Mouse (Mus musculus) midbrain, postnatal 0 days (tissue): ENCODE measurements at regions not wholly inside any gene's neighbourhood (a gene's known extent, or its start where the extent isn't known, plus 50 kb on each side); places are given as distances from the start of the nearest gene placed in this dataset.
A peak's percentile ranks its signal among the peaks of the same experiment; 100 is the strongest.

Source experiments
- ATAC-seq: fragments of 200-750 bp; cut with Nextera tagmentation; 2 replicates; pipeline ENCODE4 v1.8.0; 2017; ENCODE audit warnings: moderate number of reproducible peaks, mild to moderate bottlenecking, moderate TSS enrichment, moderate library complexity; ENCODE audit not compliant: low FRiP score
- DNase-seq: peaks from one replicate; pipeline ENCODE4 v3.0.0-alpha.2; 2015; ENCODE audit warnings: low spot score
- H3K27ac ChIP-seq: fragments of 300-500 bp; sonication (generic); 2 replicates; pipeline ENCODE4 v1.5.1; 2014; ENCODE audit warnings: low read depth, mild to moderate bottlenecking, low read length, mixed read lengths
- H3K27me3 ChIP-seq: fragments of 300-500 bp; sonication (generic); 2 replicates; pipeline ENCODE4 v1.6.1; 2014; ENCODE audit warnings: low read length, control low read depth, mixed read lengths; ENCODE audit not compliant: insufficient read depth
- H3K36me3 ChIP-seq: fragments of 300-500 bp; sonication (generic); 2 replicates; pipeline ENCODE4 v1.6.1; 2014; ENCODE audit warnings: low read length, control low read depth, mixed read lengths; ENCODE audit not compliant: insufficient read depth
- H3K4me1 ChIP-seq: fragments of 300-500 bp; sonication (generic); 2 replicates; pipeline ENCODE4 v1.6.1; 2014; ENCODE audit warnings: mild to moderate bottlenecking, control low read depth, antibody characterized with exemption, low read length, mixed read lengths; ENCODE audit not compliant: insufficient read depth
- H3K4me2 ChIP-seq: fragments of 300-500 bp; sonication (generic); 2 replicates; pipeline ENCODE4 v1.6.1; 2014; ENCODE audit warnings: low read depth, mild to moderate bottlenecking, low read length, mixed read lengths; ENCODE audit not compliant: poor library complexity, severe bottlenecking
- H3K4me3 ChIP-seq: fragments of 300-500 bp; sonication (generic); 2 replicates; pipeline ENCODE4 v1.5.1; 2014; ENCODE audit warnings: low read depth, mild to moderate bottlenecking, low read length, moderate library complexity
- H3K9ac ChIP-seq: fragments of 300-500 bp; sonication (generic); replicated peaks from 2 replicates; pipeline ENCODE4 v1.6.1; 2014; ENCODE audit warnings: mild to moderate bottlenecking, low read length, moderate library complexity, mixed read lengths; ENCODE audit not compliant: poor library complexity, severe bottlenecking
- H3K9me3 ChIP-seq: fragments of 300-500 bp; sonication (generic); 2 replicates; pipeline ENCODE4 v1.6.1; 2016; ENCODE audit warnings: low read length, control low read depth
- CTCF ChIP-seq: IDR thresholded peaks from 2 replicates; pipeline ENCODE4 v1.5.1; 2016; ENCODE audit warnings: antibody characterized with exemption, mild to moderate bottlenecking
- WGBS: fragments of 180-500 bp; shearing (Covaris S2); extraction: QIAGEN DNeasy Blood & Tissue Kit; methylation state at CpG from one replicate; pipeline ENCODE4 v1.1.7; 2014; 5-methylcytosine and 5-hydroxymethylcytosine counted together

- Histone ChIP-seq H3K9ac (no peak overlapping the region), H3K27ac (no peak overlapping the region), H3K36me3 (no peaks in the 10 kb centered on the region), H3K4me3 (no peak overlapping the region), H3K4me1 (no peaks in the 10 kb centered on the region), H3K4me2 (no peak overlapping the region), H3K27me3 (no peaks in the 10 kb centered on the region), H3K9me3 (no peaks in the 10 kb centered on the region)
- ATAC-seq (peak; percentile 82), DNase-seq (peak; percentile 74)
- WGBS, result 9% methylated on average over 5 of the region's 5 CpGs
- no peak for TF ChIP-seq CTCF
These were observed 150.7 kb downstream of the Klhl25 start for GRCm38 (mm10) chr7:75998853-75999252.

- WGBS, result 7% methylated on average over 2 of the region's 2 CpGs
- ATAC-seq, result peak; percentile 65; the same call in 1 of the 2 replicates
These were observed 151.3 kb downstream of the Klhl25 start for GRCm38 (mm10) chr7:75999324-75999907.

GRCm38 (mm10) chr7:76001012-76001411, 152.9 kb downstream of the Klhl25 start:
- WGBS, result 100% methylated on average over 1 of the region's 1 CpGs
- no peak overlapping the region for H3K27ac ChIP-seq
- no peaks in the 10 kb centered on the region for H3K4me1 ChIP-seq
- no peak overlapping the region for H3K9ac ChIP-seq
- no peaks in the 10 kb centered on the region for H3K9me3 ChIP-seq
- DNase-seq, result no peak
- no peak overlapping the region for H3K4me2 ChIP-seq
- H3K27me3 ChIP-seq, result no peaks in the 10 kb centered on the region
- H3K4me3 ChIP-seq, result no peak overlapping the region
- ATAC-seq, result no peak
- H3K36me3 ChIP-seq, result no peaks in the 10 kb centered on the region
- TF ChIP-seq CTCF, result no peak

More at GRCm38 (mm10) chr7:75999324-75999907, 151.3 kb downstream of the Klhl25 start:
- Histone ChIP-seq H3K4me2 (no peak overlapping the region), H3K27me3 (no peaks in the 10 kb centered on the region), H3K9ac (no peak overlapping the region), H3K9me3 (no peaks in the 10 kb centered on the region), H3K4me3 (no peak overlapping the region), H3K4me1 (no peaks in the 10 kb centered on the region), H3K27ac (no peak overlapping the region), H3K36me3 (no peaks in the 10 kb centered on the region)
- peak; percentile 35 for DNase-seq
- peak; percentile 40 for TF ChIP-seq CTCF

GRCm38 (mm10) chr7:76008226-76008625, 160.1 kb downstream of the Klhl25 start:
- Histone ChIP-seq H3K9me3 (no peaks in the 10 kb centered on the region), H3K36me3 (no peaks in the 10 kb centered on the region), H3K4me2 (no peak overlapping the region), H3K4me3 (no peak overlapping the region), H3K9ac (no peak overlapping the region), H3K27ac (no peak overlapping the region), H3K4me1 (no peaks in the 10 kb centered on the region), H3K27me3 (no peaks in the 10 kb centered on the region)
- peak; percentile 33 for DNase-seq
- TF ChIP-seq CTCF, result no peak
- no peak for ATAC-seq
- WGBS, result 53% methylated on average over 6 of the region's 6 CpGs

- Histone ChIP-seq H3K27me3 (no peaks in the 10 kb centered on the region), H3K4me1 (no peaks in the 10 kb centered on the region), H3K27ac (no peak overlapping the region), H3K4me3 (no peak overlapping the region), H3K9me3 (no peaks in the 10 kb centered on the region), H3K36me3 (no peaks in the 10 kb centered on the region), H3K9ac (no peak overlapping the region), H3K4me2 (no peak overlapping the region)
- 90% methylated on average over 3 of the region's 3 CpGs for WGBS
- TF ChIP-seq CTCF, result no peak
- DNase-seq, result no peak
- ATAC-seq, result no peak
These were observed 181.9 kb upstream of the Agbl1 start for GRCm38 (mm10) chr7:76047743-76048142.

- H3K36me3 ChIP-seq, result no peaks in the 10 kb centered on the region
- H3K27me3 ChIP-seq, result no peaks in the 10 kb centered on the region
- H3K4me2 ChIP-seq, result no peak overlapping the region
- DNase-seq (no peak), ATAC-seq (no peak)
- no peak for TF ChIP-seq CTCF
- H3K9me3 ChIP-seq, result no peaks in the 10 kb centered on the region
- no peak overlapping the region for H3K9ac ChIP-seq
- H3K4me1 ChIP-seq, result no peaks in the 10 kb centered on the region
- no peak overlapping the region for H3K4me3 ChIP-seq
- no peak overlapping the region for H3K27ac ChIP-seq
- 83% methylated on average over 2 of the region's 2 CpGs for WGBS
These were observed 180.3 kb upstream of the Agbl1 start for GRCm38 (mm10) chr7:76049342-76049741.
